10 mouse cellular contexts compared by ENCODE assay signal in genomic region chr4:66478601-66479217, GRCm38 (mm10).
DNase-seq lines count a peak whose midpoint lies in the region.
"Had no signal": no experiment of that assay in that cellular context is flagged by ENCODE, and none has a peak within 500 bp of the region (broad histone marks: within the 10 kb centered on the region; RNA-seq: fewer than 3 reads in every experiment).

No protein-coding gene starts in this region.

- DNase-seq in brain, adult 2 months (ENCODE audit: low read depth, low spot score): peak; percentile 63
- DNase-seq in cerebellum, adult 9-11 months: peak; percentile 46
- peak; percentile 13 for DNase-seq in kidney, adult 9 months
- peak; percentile 59 for DNase-seq in mesoderm, embryonic 11.5 days (ENCODE audit: low read depth, low spot score)
- DNase-seq in left cerebral cortex, adult 18-20 months (ENCODE audit: low spot score in 2 of 2): no peak
- DNase-seq in natural killer cell, adult 2 months (ENCODE audit: low spot score in 2 of 2): no peak
- no peak for DNase-seq in spleen, adult 18-20 months
- DNase-seq: layer of hippocampus, postnatal 36 days; midbrain, embryonic 14.5 days; right cerebral cortex, postnatal 14 days had no signal

Comparison
In these comparisons a context has a peak if more than half of its experiments do, and no peak if none do; other contexts are left out.
1. DNase-seq: peak in brain, adult 2 months (single experiment), cerebellum, adult 9-11 months (single experiment), kidney, adult 9 months (single experiment) and mesoderm, embryonic 11.5 days (single experiment); none in left cerebral cortex, adult 18-20 months (0 of 2), natural killer cell, adult 2 months (0 of 2) and spleen, adult 18-20 months (0 of 2).